Mouse (Mus musculus) cerebral cortex, adult 2 months (tissue): ENCODE results near the gene Pfkl.

Experiments used
- WGBS: fragments of 180-500 bp; shearing (Covaris S2); methylation state at CpG from one replicate; pipeline ENCODE4 v1.1.7; 2018; 5-methylcytosine and 5-hydroxymethylcytosine counted together

Gene Pfkl

GRCm38 (mm10) chr10:77971709-77972553, 38.0 kb downstream of the Pfkl start:
- 61% methylated on average over 17 of the region's 17 CpGs for WGBS

GRCm38 (mm10) chr10:77971191-77971590, 38.7 kb downstream of the Pfkl start:
- WGBS, result 86% methylated on average over 10 of the region's 10 CpGs

DNA sequence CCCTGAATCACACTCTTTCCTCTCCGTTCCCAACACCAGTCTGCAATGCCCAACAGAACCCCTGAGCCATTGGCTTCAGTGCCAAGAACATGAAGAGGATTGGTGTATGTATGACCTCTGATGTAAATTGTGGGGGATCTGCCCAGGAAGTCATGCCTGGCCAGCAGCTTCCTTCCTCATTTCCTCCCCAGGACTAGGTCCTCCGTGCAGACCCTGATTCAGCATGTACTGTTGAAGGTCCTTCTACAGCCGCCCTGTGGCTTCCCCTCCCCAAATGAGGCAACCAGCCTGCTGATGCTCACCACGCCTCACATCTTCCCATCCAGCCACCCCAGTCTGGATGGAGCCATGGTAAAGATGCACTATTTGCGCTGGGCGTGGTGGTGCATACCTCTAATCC, 39.4 kb downstream of the Pfkl start, which contains the start of gene Trpm2:
TSS of gene Trpm2 (minus strand) at position 83 of the 400 bp plus-strand sequence.
- WGBS, result 74% methylated on average over 6 of the region's 6 CpGs

DNA sequence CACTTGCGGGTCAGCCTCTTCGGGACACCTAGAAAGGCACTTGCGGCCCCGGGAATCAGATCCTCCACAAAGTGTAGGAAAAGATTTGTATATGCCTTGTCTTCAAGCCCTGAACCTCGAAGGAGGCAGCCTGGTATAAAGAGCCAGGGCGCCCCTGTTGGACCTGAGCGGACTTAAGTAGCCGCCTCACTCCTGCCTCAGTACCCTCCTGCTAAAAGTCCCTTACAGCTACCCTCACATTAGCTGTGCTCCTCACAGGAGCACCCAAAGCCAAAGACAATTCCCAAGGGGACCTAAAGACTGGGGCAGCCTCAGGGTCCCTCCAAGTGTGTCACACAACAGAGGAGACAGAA, 39.9 kb downstream of the Pfkl start:
- 14% methylated on average over 8 of the region's 8 CpGs for WGBS

DNA sequence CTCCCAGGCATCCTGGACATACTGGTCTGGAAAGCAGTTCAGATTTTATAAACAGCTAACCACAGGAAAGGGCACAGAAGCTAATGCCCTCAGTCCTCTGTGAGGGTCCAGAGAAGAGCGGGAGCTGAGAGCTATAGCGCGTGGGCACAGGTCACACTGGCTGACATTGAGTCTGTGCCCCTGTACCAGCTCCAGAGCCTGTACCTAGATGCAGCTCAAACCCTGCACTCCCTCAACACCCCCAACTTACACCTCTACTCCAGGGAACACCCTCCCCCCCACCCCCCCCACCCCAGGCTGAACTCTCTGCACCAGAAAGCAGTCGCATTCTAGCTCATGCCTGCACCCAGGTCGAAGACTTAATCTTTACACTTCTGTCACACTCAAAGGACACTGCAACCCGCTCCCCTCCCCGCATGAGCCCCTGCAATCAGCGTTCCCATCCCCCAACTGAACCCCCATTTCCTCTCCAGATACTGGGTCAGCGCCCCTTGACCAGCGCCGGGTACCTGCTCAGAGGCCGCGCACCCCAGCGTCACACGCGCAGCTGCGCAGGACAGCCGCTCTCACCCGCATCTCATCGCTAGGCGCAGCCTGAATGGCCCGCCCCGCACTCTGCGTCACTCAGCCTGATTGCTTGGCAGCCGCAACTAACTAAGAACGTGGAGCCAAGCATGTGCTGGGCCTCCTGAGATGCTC, 40.5 kb downstream of the Pfkl start:
- WGBS, result 4% methylated on average over 26 of the region's 26 CpGs

DNA sequence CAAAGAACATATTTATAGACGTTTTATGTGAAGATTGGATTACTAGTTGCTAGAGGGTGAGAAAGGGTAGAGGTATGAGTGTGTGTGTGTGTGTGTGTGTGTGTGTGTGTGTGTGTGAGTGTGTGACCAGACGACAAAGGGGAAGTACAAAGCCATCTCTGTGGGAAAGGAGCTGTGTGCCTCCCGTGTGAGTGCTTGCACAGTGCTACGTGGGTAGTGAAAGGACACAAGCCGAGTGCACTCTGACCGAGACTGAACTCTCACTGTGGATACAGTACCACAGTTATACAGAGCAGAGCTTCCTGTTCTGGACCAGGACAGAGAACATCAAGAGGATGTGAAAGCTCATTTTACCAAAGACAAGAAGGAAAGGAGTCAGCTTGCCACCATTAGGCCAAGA, 45.9 kb downstream of the Pfkl start:
- WGBS, result 81% methylated on average over 6 of the region's 6 CpGs

DNA sequence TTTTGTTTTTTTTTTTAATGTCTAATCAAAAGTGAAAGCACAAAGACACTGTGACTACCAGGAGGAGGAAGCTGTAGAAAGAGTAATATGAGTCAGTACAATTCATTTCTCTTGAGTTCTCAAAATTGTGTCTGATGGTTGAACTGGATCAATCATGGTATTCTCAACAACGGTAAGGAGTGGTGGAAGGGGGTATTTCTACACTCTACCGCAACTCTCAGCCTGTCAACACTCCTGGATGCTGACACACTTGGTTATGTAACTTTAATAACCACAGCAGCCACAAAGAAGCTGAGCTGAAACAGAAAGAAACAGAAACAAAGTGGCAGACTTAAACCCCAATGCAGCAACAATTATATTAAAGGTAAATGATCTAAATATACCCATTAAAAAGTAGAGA, 47.2 kb downstream of the Pfkl start:
- WGBS, result 93% methylated on average over 2 of the region's 2 CpGs

DNA sequence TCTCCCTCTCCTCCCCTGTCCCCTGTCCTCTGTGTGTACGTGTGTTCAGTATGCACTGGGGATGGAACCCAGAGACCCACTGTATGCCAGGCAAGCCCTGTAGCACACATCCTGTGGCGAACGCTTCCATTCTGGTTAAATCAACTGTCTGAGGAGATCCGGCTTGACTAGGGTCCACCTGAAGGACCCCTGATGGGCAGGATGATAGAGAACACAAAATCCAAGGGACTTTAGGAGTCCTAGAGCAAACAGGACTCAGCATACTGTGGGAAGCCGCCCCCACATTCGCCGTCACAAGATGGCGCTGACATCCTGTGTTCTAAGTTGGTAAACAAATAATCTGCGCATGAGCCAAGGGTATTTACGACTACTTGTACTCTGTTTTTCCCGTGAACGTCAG, 59.4 kb downstream of the Pfkl start:
- 89% methylated on average over 10 of the region's 12 CpGs for WGBS

- 82% methylated on average over 2 of the region's 2 CpGs for WGBS
These were observed 70.2 kb downstream of the Pfkl start for GRCm38 (mm10) chr10:77939685-77940084.
